Mouse (Mus musculus) heart, postnatal 14 days (tissue): ENCODE measurements at regions not wholly inside any gene's neighbourhood (a gene's known extent, or its start where the extent isn't known, plus 50 kb on each side); places are given as distances from the start of the nearest gene placed in this dataset.

Source experiments
- DNase-seq, 2 experiments: peaks; one replicate each; pipeline ENCODE4 v3.0.0; 2021 to 2022
- intact Hi-C: fragments of 180-260 bp; cut with DNase I; formaldehyde crosslinking; loops from one replicate; pipeline ENCODE4 v1.15.1; 2025

DNA sequence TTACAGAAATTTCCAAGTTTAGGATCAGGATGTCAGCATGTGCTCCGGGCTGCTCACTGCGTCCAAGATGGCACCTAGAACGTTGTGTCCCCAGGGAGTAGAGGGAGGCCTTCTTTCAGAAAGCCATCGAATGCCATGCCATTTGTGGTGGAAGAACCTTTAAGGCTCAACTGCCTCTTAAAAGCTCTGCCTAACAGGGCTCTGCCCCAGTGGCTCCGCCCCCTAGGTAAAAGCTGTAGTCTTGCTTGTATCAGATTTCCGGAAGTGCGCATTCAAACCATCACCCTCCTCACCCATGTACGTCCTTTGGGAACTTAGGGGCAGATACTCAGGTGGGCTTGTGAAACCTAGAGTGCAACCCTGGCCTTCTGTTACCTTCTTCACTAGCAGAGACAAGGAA, 54.0 kb upstream of the Psmd7 start:
- no peak for DNase-seq
- intact Hi-C loops, result no loop called here

DNA sequence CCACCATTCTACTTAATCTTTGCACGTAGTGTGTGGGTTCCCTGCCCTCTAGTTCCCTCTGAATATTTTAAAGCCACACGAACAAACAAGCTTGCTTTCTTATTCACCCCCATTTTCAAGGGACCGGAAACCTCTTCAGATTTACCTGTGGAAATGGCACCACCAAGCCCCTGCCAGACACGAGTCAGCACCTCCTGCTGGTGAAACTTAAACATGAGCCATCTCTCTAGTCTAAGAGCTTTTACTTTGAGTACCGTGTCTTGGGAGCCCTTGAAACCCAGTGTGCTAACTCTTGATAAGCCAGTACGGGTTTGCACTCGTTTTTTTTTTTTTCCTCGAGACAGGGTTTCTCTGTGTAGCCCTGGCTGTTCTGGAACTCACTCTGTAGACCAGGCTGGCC, 59.7 kb upstream of the Psmd7 start:
- intact Hi-C loops, result no loop called here
- no peak for DNase-seq

DNA sequence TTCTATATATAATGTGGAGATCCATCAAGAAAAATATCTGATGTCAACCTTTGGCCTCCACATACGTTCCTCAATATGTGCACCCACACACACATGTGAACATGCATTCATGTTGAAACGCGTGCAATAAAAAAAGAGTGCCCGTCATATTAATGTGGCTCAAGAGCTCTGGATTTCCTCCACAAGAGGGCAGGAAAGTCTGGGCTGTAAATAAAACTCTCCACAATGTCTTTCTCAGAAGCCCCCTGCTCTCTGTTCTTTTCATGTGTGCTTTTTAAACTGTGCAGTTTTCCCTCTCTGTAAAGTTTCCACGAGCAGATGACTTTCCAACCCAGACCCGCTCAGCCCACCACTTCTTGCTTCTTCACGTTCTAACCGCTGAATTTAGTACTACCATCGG, 62.0 kb upstream of the Psmd7 start:
- DNase-seq, result no peak
- intact Hi-C loops, result no loop called here

DNA sequence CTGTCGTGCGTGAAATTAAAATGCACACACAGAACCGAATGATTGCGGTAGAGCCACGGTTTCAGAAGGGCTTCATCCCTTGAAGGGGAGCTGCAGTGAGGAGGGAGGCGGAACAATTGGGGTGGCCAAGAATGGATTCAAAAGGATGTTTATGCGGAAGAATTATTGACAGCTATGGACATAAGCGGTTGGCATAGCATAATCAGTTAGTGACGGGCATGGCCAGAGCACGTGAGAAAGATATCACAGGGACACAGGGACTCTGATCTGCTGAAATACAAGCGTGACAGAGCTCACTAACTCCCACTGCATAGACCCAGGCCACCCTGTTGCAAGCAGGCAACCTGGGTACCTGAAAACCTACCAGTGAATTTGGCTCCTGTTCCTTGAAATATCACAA, 63.2 kb upstream of the Psmd7 start:
- DNase-seq, result no peak
- intact Hi-C loops, result no loop called here

DNA sequence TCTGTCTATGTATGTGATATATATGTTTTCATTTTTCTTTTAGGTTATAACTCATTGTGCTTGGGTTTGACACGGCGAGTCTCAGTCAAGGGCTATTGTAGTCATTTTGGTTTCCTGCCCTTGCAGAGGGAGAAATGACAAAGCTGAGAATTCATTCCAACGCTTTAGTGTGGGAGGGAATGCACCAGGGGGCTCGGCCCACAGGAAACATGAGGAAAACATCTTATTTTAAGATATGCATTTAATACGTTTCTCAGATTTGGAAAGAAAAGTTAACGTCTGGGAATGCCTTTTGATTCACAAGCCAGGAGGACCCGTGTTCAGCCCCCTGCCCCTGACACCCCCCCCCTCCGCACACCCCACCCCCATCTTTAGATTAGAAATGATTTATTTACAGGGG, 64.0 kb upstream of the Psmd7 start:
- DNase-seq, result no peak
- intact Hi-C loops, result no loop called here

DNA sequence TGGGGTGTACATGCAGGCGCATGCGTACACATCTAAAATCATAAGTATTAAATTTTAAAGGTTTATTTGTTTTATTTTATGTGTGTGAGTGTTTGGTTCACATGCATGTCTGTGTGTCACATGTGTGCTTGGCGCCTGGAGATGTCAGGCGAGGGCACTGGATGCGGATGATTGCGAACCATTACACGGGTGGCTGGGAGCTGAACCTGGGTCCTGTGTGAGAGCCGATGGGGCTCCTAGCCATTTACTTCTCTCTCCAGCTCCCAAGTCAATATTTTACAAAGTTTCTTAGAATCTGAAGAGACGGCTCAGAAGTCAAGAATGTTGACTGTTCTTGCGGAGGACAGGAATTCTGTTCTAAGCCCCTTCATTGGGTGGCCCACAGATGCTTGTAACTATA, 65.4 kb upstream of the Psmd7 start:
- intact Hi-C loops, result no loop called here

DNA sequence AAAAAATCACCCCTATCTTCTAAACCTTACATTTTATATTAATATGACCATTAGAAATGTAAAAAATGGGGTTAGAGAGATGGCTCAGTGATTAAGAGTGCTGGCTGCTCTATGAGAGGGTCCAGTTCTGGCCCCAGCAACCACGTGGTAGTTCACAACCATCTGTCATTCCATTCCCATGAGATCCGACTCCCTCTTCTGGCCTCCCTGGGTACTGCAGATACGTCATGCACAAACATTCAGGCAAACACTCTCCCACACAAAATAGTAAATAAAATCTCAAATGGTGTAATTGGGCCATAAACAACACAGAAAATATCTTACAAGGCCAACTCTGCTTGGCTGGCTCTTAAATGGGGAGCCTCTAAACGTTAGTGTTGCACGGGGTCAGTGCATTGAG, 68.4 kb upstream of the Psmd7 start:
- intact Hi-C loops, result no loop called here
- peak in 1 of 2 experiments; percentile 1 for DNase-seq

More for the DNA sequence above, 65.4 kb upstream of the Psmd7 start:
- no peak for DNase-seq

DNA sequence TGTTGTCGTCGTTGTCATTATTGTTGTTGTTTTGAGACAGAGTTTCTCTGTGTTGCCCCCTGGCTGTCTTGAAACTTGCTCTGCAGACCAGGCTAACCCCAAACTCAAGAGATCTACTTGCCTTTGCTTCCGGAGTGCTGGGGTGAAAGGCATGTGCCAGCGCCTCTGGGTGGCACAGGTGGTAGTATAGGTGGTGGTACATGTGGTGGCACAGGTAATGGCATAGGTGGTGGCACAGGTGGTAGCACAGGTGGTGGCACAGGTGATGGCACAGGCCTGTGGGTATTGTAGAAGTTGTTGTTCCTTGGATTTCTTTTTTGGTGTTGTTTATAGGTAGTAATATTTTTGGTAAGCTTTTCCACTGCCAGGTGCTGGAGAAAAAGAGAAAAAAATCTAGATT, 69.5 kb upstream of the Psmd7 start:
- DNase-seq, result no peak

DNA sequence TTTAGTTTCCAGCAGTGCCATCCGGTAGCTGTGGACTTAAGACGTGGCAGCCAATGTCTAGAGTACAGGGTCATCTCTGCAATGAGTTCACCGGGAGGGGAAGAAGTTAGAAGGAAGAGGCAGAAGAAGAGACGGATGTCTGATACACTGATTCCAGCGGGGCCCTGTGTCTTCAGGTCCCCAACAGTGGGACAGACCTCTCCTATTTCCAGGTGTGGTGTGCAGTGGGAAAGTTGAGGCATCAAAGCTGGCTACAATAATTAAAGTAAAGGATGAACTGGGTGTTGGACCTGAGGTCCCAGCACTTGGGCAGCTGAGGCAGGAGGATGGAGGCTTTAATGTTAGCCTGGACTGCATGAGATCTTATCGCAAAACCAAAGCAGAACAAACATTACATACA, 70.1 kb upstream of the Psmd7 start:
- no peak for DNase-seq
- intact Hi-C loops, result no loop called here

More for the DNA sequence above, 69.5 kb upstream of the Psmd7 start:
- intact Hi-C loops, result no loop called here

DNA sequence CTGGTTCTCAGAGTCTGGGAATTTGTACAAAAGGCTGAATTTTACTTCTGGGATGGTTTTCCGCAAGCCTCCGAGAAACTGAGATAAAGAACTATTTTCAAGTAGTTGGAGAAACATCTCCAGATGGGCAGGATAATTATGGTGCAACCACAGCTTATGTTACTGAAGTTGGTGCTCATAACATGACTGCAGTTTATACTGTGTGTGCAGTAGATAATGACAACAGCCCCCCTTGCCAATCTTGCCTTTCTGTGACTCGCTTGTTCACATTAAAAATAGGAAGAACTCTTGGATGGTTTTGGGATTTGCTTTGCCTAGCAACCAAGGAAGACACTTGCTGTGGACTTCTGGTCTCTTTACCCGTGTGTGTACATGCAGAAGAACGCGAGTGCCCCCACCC, 72.4 kb upstream of the Psmd7 start:
- DNase-seq, result no peak
- intact Hi-C loops, result no loop called here

DNA sequence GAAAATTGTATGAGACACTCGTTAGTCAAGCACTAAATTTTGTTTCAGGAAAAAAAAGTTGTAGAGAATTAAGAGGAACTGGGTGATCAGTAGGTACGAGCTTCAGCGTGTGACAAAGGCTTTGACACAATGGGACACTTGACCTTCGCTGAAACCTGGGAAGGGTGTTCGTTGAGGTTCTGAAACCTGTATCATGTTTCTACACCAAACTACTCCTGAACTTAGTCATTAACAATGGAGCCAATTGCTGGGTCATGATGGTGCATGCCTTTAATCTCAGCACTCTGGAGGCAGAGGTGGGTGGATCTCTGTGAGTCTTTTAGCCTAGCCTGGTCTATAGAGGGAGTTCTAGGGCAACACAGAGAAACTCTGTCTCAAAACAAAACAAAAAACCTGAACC, 81.3 kb upstream of the Psmd7 start:
- intact Hi-C loops, result no loop called here

DNA sequence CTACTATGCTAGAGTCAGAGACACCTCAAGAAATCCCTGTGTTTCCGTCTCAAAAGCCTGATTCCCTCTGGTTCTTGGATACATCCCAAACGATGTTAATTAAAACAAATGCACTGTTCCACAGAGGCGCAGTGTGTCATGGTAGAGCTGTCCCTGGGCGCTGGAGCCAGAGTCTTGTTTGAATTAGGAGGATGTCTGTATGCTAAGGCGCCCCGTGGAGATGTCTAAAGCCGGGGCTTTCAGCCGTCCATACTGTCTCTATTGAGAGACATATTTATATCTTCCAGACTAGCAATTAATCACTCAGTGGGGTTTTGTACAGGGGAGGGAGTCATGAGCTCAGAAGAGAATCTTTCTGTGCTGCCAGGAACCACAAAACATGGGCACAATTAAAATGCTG, 83.2 kb upstream of the Psmd7 start:
- intact Hi-C loops, result no loop called here
- no peak for DNase-seq

More for the DNA sequence above, 81.3 kb upstream of the Psmd7 start:
- DNase-seq, result no peak

DNA sequence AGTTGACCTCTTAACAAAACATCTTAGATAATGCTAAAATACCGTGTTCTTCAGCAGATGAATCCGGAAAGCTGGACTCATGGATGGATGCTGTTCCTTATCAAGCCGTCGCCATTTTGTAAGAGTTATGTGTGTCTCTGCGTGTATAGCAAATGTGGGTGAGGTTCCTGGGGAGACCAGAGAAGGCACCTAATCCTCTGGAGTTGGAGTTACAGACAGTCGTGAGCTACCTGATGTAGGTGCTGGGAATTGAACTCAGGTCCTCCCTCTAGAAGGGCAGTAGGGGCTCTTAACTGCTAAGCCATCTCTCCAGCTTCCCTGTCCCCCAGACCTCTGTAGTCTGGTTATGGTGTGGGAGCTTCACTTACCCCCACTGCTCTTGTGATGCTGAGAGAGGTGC, 84.4 kb upstream of the Psmd7 start:
- no peak for DNase-seq

DNA sequence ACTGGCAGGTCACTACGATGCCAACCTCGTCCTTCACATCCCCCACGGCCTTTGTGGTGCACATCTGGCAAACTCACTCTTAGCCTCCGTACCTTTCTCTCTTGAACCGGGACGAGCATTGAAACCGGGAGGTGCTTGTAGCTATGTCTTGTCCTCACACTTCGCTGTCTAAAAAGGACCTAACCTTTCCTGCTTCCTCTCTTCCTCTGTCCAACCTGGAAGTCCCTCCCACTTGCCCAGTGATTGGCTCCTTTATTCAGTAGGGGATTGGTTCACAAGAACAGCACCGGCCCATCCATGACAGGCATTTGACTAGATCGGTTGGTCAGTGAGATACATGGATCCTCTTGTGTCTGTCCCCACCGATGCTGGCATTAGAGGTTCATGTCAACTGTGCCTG, 93.8 kb upstream of the Psmd7 start:
- DNase-seq, result no peak
- intact Hi-C loops, result no loop called here

More for the DNA sequence above, 84.4 kb upstream of the Psmd7 start:
- intact Hi-C loops, result no loop called here

DNA sequence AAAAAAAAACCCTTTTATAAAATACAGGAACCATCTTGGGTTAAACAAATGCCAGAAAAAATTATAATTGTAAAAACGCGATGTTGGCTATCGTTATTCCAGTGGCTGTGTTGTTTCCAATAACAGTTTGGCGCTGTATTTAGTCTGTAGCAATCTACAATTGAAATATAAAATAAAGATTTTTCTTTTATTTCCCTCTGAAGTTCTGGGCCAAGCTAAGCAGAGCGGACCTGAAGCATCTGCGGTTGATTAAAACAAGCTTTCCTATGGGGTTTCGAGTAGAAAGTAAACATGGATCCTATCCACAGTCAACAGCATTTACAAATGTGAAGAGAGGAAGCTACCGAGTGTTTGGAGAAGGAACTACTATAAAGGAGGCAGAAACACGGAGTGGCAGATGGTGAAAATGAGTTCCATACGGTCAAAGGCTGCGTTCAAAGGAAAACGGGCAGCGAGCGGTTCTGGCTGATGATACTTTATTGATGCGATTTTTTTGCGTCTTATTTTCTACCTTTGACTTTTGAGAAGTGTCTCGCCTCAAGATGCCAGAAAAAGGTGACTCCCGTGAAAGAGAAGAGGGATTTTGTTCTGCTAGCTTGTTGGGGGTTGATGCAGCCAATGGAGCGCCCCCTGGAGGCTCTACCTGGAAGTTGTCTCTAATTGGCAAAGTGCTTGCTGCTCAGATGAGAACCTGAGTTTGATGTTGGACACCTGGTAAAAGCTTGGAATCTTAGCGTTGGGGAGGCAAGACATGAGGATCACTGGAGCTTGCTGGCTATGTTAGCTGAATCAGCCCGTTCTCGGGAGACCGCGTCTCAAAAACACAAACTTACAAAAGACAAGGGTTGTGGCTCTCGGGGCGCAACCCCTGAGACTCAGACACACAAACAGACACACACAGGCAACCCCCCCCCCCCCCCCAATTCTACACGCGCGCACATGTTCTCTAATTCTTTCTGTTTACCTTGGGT, 96.7 kb upstream of the Psmd7 start:
- intact Hi-C loops, result loop anchor here (5.0 kb wide), 1 partner anchor 83 kb away; no protein-coding TSS in a partner anchor
- peak in 1 of 2 experiments; percentile 24 for DNase-seq

DNA sequence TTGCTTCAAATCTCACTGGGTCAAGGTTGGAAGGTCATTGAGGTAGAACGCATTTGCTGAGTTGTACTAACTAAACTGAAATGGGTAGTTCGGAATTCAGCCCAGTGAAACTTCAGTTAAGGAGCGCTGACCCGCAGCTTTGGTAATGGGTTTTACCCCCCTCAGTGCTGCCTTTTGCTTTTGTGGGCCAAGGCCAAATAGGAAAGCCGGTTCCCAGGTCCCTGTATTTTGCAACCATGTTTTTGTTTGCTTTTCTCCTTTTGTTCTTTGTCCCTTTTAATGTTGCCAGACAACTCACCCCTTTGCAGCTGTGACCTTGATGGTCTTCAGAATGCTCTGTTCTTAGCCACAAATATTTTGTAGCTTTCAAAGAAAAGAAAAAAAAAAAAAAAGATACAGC, 98.7 kb upstream of the Psmd7 start:
- DNase-seq, result no peak
- intact Hi-C loops, result loop anchor here (5.0 kb wide), 1 partner anchor 85 kb away; no protein-coding TSS in a partner anchor

DNA sequence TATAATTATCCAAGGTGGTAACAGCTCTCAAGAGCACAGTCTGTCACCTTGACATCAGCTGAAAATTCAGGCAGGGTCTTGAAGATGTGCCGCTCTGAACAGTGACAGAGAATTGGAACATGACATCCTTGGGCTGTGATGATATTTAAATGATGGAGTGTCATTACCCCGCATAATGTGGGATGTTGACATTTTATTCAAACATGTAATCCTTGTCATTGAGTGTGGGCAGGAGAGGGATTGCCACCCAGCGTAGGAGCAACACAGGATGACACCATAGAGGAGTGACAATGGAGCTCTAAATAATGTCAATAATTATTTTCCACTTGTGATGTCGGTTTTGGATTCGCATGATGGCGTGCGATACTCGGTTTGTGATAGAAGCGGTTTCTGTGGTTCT, 99.3 kb upstream of the Psmd7 start:
- intact Hi-C loops, result loop anchor here (5.0 kb wide), 1 partner anchor 85 kb away; no protein-coding TSS in a partner anchor
- no peak for DNase-seq

DNA sequence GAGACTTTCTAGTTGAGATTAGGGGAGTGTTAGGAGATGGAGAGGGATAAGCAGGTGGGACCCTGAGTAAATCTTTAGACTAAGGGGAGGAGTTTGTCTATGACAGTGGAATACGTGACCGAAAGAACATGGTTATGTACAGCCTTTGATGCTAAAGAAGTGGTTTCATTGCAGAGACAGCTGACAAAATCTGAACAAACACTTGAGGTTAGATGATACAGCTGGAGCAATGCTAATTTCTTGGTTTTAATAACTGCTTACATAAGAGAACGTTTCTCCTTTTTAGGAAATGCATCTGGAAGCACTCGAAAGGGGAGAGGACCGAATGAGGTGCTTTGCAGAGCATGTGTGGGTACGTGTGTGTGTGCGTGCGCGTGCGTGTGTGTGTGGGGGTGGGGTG, 100.8 kb upstream of the Psmd7 start:
- intact Hi-C loops, result loop anchor here (5.0 kb wide), 1 partner anchor 87 kb away; no protein-coding TSS in a partner anchor
- DNase-seq, result no peak

DNA sequence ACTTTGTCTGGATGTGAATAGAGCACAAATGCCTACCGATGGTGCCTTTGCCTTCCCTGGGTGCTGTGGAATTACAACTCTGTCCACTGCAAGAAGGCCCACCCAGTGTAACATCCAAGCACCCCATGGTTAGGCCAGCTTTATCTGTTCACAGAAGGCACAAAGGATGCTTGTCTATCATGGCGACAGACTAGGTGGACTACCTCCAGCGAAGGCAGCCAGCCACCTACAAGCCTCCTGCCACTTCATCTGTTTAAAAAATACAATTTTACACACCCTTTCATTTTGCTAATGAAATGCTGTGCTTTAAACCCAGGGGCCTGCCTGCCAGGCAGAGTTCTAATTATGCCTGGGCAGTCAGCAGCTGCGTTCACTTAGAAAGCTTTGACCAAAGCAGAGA, 103.0 kb upstream of the Psmd7 start:
- DNase-seq, result no peak
- intact Hi-C loops, result no loop called here

DNA sequence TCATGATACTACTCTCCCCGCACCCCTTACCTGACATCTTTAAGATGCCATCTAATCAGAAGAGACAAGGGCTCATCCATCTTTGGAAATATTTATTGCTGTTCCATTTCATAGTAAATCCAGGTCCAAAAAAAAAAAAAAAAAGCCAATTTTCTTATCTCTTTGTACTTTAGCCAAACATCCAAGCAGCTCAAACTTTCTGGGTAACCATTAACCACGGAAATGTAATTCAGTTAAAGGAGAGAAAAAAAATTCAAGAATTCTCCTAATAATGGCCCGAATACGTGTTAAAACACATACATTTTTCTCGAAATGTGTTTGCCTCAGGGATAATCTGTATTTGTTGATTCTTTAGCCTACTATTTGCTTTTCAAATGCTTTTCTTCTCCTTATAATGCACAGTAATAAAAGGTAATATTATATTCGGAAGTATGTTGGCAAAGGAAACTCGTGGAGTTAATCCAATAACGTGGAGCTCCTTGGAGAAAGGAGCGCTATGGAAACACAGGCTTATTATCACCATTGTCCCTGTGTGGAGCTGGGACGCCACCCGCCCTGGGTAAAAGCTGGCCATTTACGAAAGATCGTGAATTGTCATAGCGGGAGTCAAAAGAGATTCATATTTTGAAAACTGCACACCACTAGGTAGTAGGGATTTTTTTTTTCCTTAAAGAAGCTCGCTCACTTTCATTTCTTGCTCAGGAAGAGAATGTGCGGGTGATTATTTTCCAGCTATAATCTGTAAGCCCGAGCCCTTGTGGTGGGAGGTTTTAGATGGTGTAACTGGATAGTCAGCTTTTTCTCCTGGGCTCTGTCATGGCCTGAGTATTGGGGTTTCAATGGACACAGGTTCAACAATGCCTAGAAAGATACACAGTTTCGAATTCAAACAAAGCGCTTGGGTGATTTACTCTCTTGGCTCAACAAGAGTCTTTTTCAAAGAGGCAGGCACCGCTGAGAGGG, 108.4 kb upstream of the Psmd7 start:
- intact Hi-C loops, result no loop called here
- no peak for DNase-seq

DNA sequence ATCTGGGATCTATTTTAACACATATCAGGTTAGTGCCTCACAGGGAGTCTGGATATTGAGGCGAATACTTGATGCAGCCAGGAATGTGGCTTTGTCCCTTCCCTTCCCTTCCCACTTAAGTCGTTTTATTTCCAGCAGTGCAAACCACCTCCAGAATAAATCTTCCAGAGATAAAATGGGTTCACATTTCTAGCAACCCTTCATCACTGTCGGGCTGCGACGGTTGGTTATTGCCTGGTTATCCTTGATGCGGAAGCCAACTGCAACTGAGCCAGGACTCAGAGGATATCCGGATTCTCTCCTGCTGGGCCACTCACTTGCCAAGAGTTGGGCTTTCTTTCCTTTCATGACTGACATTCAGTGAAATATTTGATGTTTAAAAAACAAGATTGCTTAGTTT, 111.0 kb upstream of the Psmd7 start:
- intact Hi-C loops, result no loop called here
- DNase-seq, result peak in 1 of 2 experiments; percentile 6
